Mouse (Mus musculus) CD4-positive naive resting alpha-beta T cell, adult 57 days (primary cell): Measurements from ENCODE around the gene Pum2. TPM values are rescaled to one million over a fixed set of nuclear protein-coding genes. Genes with fewer than 3 reads are reported as not detected.

Experiments used
- total RNA-seq: library from RNA; stranded (reverse); gene quantifications from one replicate; pipeline ENCODE4 v1.2.4, GENCODE M21; 2023

The Pum2 gene
- 286 TPM for total RNA-seq

GRCm38 (mm10) chr12:8673974-8674306 is at the start of gene Pum2:
Gene Pum2 (plus strand): TSS chr12:8674134.

GRCm38 (mm10) chr12:8770946-8771843 is 97.3 kb downstream of the Pum2 start, which contains the start of gene Sdc1:
Gene Sdc1 (plus strand): TSS chr12:8771323.

Other genes with a start within 250 kb of the Pum2 start
- gene Rhob, start 174.1 kb upstream of the Pum2 start, total RNA-seq: 109 TPM
- gene Slc7a15, start 75.1 kb upstream of the Pum2 start, total RNA-seq: not detected
- 1.8 TPM for gene Sdc1, start 97.2 kb downstream of the Pum2 start, total RNA-seq
- 82.4 TPM for gene Laptm4a, start 247.5 kb downstream of the Pum2 start, total RNA-seq